Mouse (Mus musculus) erythroblast, embryonic 14.5 days (primary cell): ENCODE data around the gene Taf4.

Experiments used
- GATA1 ChIP-seq: IDR thresholded peaks from 2 replicates; pipeline ENCODE4 v1.6.1; 2012; ENCODE audit warnings: low read length, inconsistent platforms, mixed read lengths
- TAL1 ChIP-seq: IDR thresholded peaks from 3 replicates; pipeline ENCODE4 v1.6.1; 2012; ENCODE audit warnings: low read length, inconsistent platforms, mixed read lengths

- TF ChIP-seq TAL1 (no peak), GATA1 (no peak)
Observed at GRCm38 (mm10) chr2:179934165-179934564, 42.3 kb downstream of the Taf4 start.
